Mouse (Mus musculus) midbrain, embryonic 12.5 days (tissue): ENCODE measurements around the gene Gm4779. TPM values are rescaled to one million over a fixed set of nuclear protein-coding genes. Genes with fewer than 3 reads are reported as not detected.
"Not testable (repeated sequence)": the region's sequence is repeated elsewhere in the genome, so short reads cannot be mapped to it uniquely, and the experiment has no call there.

ENCODE experiments used
- ATAC-seq: fragments of 200-750 bp; cut with Nextera tagmentation; 2 replicates; pipeline ENCODE4 v1.8.0; 2017; ENCODE audit warnings: low read depth, moderate TSS enrichment, moderate library complexity; ENCODE audit not compliant: low FRiP score
- H3K27ac ChIP-seq: fragments of 300-500 bp; sonication (generic); replicated peaks from 2 replicates; pipeline ENCODE4 v1.5.1; 2016; ENCODE audit warnings: mild to moderate bottlenecking
- H3K27me3 ChIP-seq: fragments of 300-500 bp; sonication (generic); 2 replicates; pipeline ENCODE4 v1.6.1; 2016; ENCODE audit warnings: mild to moderate bottlenecking
- H3K36me3 ChIP-seq: fragments of 300-500 bp; sonication (generic); 2 replicates; pipeline ENCODE4 v1.6.1; 2016
- H3K4me1 ChIP-seq: fragments of 300-500 bp; sonication (generic); 2 replicates; pipeline ENCODE4 v1.6.1; 2016
- H3K4me2 ChIP-seq: fragments of 300-500 bp; sonication (generic); replicated peaks from 2 replicates; pipeline ENCODE4 v1.6.1; 2016; ENCODE audit warnings: mild to moderate bottlenecking, moderate library complexity
- H3K4me3 ChIP-seq: fragments of 300-500 bp; sonication (generic); 2 replicates; pipeline ENCODE4 v1.5.1; 2016; ENCODE audit warnings: mild to moderate bottlenecking
- H3K9ac ChIP-seq: fragments of 300-500 bp; sonication (generic); replicated peaks from 2 replicates; pipeline ENCODE4 v1.6.1; 2016; ENCODE audit warnings: mild to moderate bottlenecking, moderate library complexity
- H3K9me3 ChIP-seq: fragments of 300-500 bp; sonication (generic); 2 replicates; pipeline ENCODE4 v1.6.1; 2016; ENCODE audit warnings: mild to moderate bottlenecking
- WGBS: fragments of 180-500 bp; shearing (Covaris S2); methylation state at CpG from one replicate; pipeline ENCODE4 v1.1.7; 2016; 5-methylcytosine and 5-hydroxymethylcytosine counted together
- polyA plus RNA-seq: library from polyadenylated mRNA; unstranded; fragments of >200 nt; fragmentation: Nextera tagmentation; extraction: Ambion mirVana; gene quantifications from 2 replicates; pipeline ENCODE4 v1.2.1, GENCODE M21; 2016

Gene Gm4779
- polyA plus RNA-seq = 0.28 TPM in 1 of 2 replicates, not detected in the other

GRCm38 (mm10) chrX:101794342-101794741 is at the start of gene Gm4779, which contains the start of gene 8030474K03Rik:
Gm4779 (minus strand) TSS chrX:101794423.
8030474K03Rik (plus strand) TSS chrX:101794656.
- no peak within 1 kb of the TSS for H3K27ac ChIP-seq
- no peak for ATAC-seq
- peaks cover 13% of the 10 kb centered on the region; the same call in 1 of the 2 replicates for H3K27me3 ChIP-seq
- no peak within 1 kb of the TSS for H3K4me3 ChIP-seq
- 95% methylated on average over 35 of the region's 35 CpGs for WGBS
- H3K36me3 ChIP-seq = no peaks in the 10 kb centered on the region
- H3K9me3 ChIP-seq = no peaks in the 10 kb centered on the region
- H3K4me2 ChIP-seq = no peak within 1 kb of the TSS
- H3K4me1 ChIP-seq = no peaks in the 10 kb centered on the region
- H3K9ac ChIP-seq = no peak within 1 kb of the TSS

GRCm38 (mm10) chrX:101819980-101820379 is 25.8 kb upstream of the Gm4779 start:
- not testable (repeated sequence) for H3K4me1 ChIP-seq, ATAC-seq, H3K9ac ChIP-seq, H3K4me3 ChIP-seq, H3K4me2 ChIP-seq, H3K27ac ChIP-seq, H3K9me3 ChIP-seq, H3K36me3 ChIP-seq
- peaks cover 29% of the 10 kb centered on the region for H3K27me3 ChIP-seq

GRCm38 (mm10) chrX:101819163-101819562 is 24.9 kb upstream of the Gm4779 start:
- ATAC-seq = no peak
- Histone ChIP-seq H3K27ac (no peak overlapping the region), H3K4me1 (no peaks in the 10 kb centered on the region), H3K27me3 (peaks cover 33% of the 10 kb centered on the region), H3K9ac (no peak overlapping the region), H3K9me3 (no peaks in the 10 kb centered on the region), H3K4me2 (no peak overlapping the region), H3K4me3 (no peak overlapping the region), H3K36me3 (no peaks in the 10 kb centered on the region)
- 56% methylated on average over 1 of the region's 1 CpGs for WGBS

GRCm38 (mm10) chrX:101811750-101812149 is 17.5 kb upstream of the Gm4779 start:
- Histone ChIP-seq H3K4me2 (no peak overlapping the region), H3K4me3 (no peak overlapping the region), H3K27me3 (peaks cover 20% of the 10 kb centered on the region), H3K4me1 (no peaks in the 10 kb centered on the region), H3K9me3 (no peaks in the 10 kb centered on the region), H3K9ac (no peak overlapping the region), H3K27ac (no peak overlapping the region), H3K36me3 (no peaks in the 10 kb centered on the region)
- no peak for ATAC-seq
- 59% methylated on average over 3 of the region's 3 CpGs for WGBS

- H3K4me1 ChIP-seq = no peaks in the 10 kb centered on the region
- no peak overlapping the region for H3K4me2 ChIP-seq
- WGBS = 34% methylated on average over 2 of the region's 2 CpGs
- no peak overlapping the region for H3K4me3 ChIP-seq
- no peak overlapping the region for H3K9ac ChIP-seq
- no peak for ATAC-seq
- H3K27me3 ChIP-seq = peaks cover 9% of the 10 kb centered on the region; the same call in 1 of the 2 replicates
- no peaks in the 10 kb centered on the region for H3K9me3 ChIP-seq
- H3K36me3 ChIP-seq = no peaks in the 10 kb centered on the region
- no peak overlapping the region for H3K27ac ChIP-seq
Measured at GRCm38 (mm10) chrX:101805512-101805911, 11.3 kb upstream of the Gm4779 start.

- H3K4me1 ChIP-seq = no peaks in the 10 kb centered on the region
- no peaks in the 10 kb centered on the region for H3K9me3 ChIP-seq
- no peak overlapping the region for H3K4me2 ChIP-seq
- no peak overlapping the region for H3K27ac ChIP-seq
- H3K36me3 ChIP-seq = no peaks in the 10 kb centered on the region
- WGBS = 60% methylated on average over 4 of the region's 4 CpGs
- ATAC-seq = peak; percentile 30; the same call in 1 of the 2 replicates
- no peak overlapping the region for H3K9ac ChIP-seq
- H3K4me3 ChIP-seq = no peak overlapping the region
- peaks cover 16% of the 10 kb centered on the region; the same call in 1 of the 2 replicates for H3K27me3 ChIP-seq
Measured at GRCm38 (mm10) chrX:101791551-101791950, 2.7 kb downstream of the Gm4779 start.

GRCm38 (mm10) chrX:101772035-101772434 is 22.2 kb downstream of the Gm4779 start:
- H3K9me3 ChIP-seq = no peaks in the 10 kb centered on the region
- no peak overlapping the region for H3K9ac ChIP-seq
- 47% methylated on average over 5 of the region's 5 CpGs for WGBS
- ATAC-seq = no peak
- H3K27ac ChIP-seq = no peak overlapping the region
- peaks cover 30% of the 10 kb centered on the region for H3K27me3 ChIP-seq
- H3K4me1 ChIP-seq = no peaks in the 10 kb centered on the region
- no peak overlapping the region for H3K4me3 ChIP-seq
- no peaks in the 10 kb centered on the region for H3K36me3 ChIP-seq
- H3K4me2 ChIP-seq = no peak overlapping the region

- Histone ChIP-seq H3K9me3 (no peaks in the 10 kb centered on the region), H3K27ac (no peak overlapping the region), H3K4me2 (no peak overlapping the region), H3K4me1 (no peaks in the 10 kb centered on the region), H3K36me3 (no peaks in the 10 kb centered on the region), H3K4me3 (no peak overlapping the region), H3K9ac (no peak overlapping the region), H3K27me3 (peaks cover 32% of the 10 kb centered on the region)
- WGBS = 63% methylated on average over 3 of the region's 3 CpGs
- ATAC-seq = no peak
Measured at GRCm38 (mm10) chrX:101770307-101770706, 23.9 kb downstream of the Gm4779 start.

- H3K4me3 ChIP-seq = no peak overlapping the region
- H3K4me1 ChIP-seq = no peaks in the 10 kb centered on the region
- no peaks in the 10 kb centered on the region for H3K9me3 ChIP-seq
- ATAC-seq = no peak
- H3K4me2 ChIP-seq = no peak overlapping the region
- no peak overlapping the region for H3K27ac ChIP-seq
- H3K9ac ChIP-seq = no peak overlapping the region
- WGBS = 73% methylated on average over 2 of the region's 2 CpGs
- H3K27me3 ChIP-seq = peaks cover 37% of the 10 kb centered on the region
- H3K36me3 ChIP-seq = no peaks in the 10 kb centered on the region
Measured at GRCm38 (mm10) chrX:101769478-101769877, 24.7 kb downstream of the Gm4779 start.

GRCm38 (mm10) chrX:101767280-101767679 is 26.9 kb downstream of the Gm4779 start:
- no peaks in the 10 kb centered on the region for H3K9me3 ChIP-seq
- no peak overlapping the region for H3K9ac ChIP-seq
- H3K4me2 ChIP-seq = no peak overlapping the region
- H3K4me1 ChIP-seq = no peaks in the 10 kb centered on the region
- H3K27me3 ChIP-seq = peaks cover 27% of the 10 kb centered on the region
- no peak for ATAC-seq
- no peak overlapping the region for H3K27ac ChIP-seq
- 77% methylated on average over 7 of the region's 7 CpGs for WGBS
- H3K36me3 ChIP-seq = no peaks in the 10 kb centered on the region
- H3K4me3 ChIP-seq = no peak overlapping the region

- 88% methylated on average over 4 of the region's 4 CpGs for WGBS
- Histone ChIP-seq H3K4me1 (no peaks in the 10 kb centered on the region), H3K27ac (no peak overlapping the region), H3K27me3 (peaks cover 37% of the 10 kb centered on the region), H3K4me3 (no peak overlapping the region), H3K9me3 (no peaks in the 10 kb centered on the region), H3K36me3 (no peaks in the 10 kb centered on the region), H3K4me2 (no peak overlapping the region), H3K9ac (no peak overlapping the region)
- ATAC-seq = no peak
Measured at GRCm38 (mm10) chrX:101765111-101765510, 29.1 kb downstream of the Gm4779 start.

GRCm38 (mm10) chrX:101764621-101765020 is 29.6 kb downstream of the Gm4779 start:
- Histone ChIP-seq H3K9me3 (no peaks in the 10 kb centered on the region), H3K4me1 (no peaks in the 10 kb centered on the region), H3K27ac (no peak overlapping the region), H3K4me3 (no peak overlapping the region), H3K36me3 (no peaks in the 10 kb centered on the region), H3K4me2 (no peak overlapping the region), H3K27me3 (peaks cover 39% of the 10 kb centered on the region), H3K9ac (no peak overlapping the region)
- 70% methylated on average over 5 of the region's 5 CpGs for WGBS
- no peak for ATAC-seq

GRCm38 (mm10) chrX:101754478-101754877 is 39.7 kb downstream of the Gm4779 start:
- Histone ChIP-seq H3K27me3 (peaks cover 45% of the 10 kb centered on the region), H3K9me3 (no peaks in the 10 kb centered on the region), H3K36me3 (no peaks in the 10 kb centered on the region), H3K27ac (no peak overlapping the region), H3K4me1 (no peaks in the 10 kb centered on the region), H3K9ac (no peak overlapping the region), H3K4me2 (no peak overlapping the region), H3K4me3 (no peak overlapping the region)
- ATAC-seq = no peak
- 81% methylated on average over 5 of the region's 5 CpGs for WGBS
